Mouse (Mus musculus) kidney, adult 2 months (tissue): ENCODE measurements at regions not wholly inside any gene's neighbourhood (a gene's known extent, or its start where the extent isn't known, plus 50 kb on each side); places are given as distances from the start of the nearest gene placed in this dataset.

Experiments used
- CTCF ChIP-seq: fragments of 200-500 bp; conservative IDR thresholded peaks from 2 replicates; pipeline ENCODE4 v1.5.1; 2011; ENCODE audit warnings: low read depth, mild to moderate bottlenecking, control low read depth, low read length, moderate library complexity, mixed read lengths; ENCODE audit not compliant: insufficient read depth, insufficient read length
- POLR2A ChIP-seq: fragments of 200-500 bp; IDR thresholded peaks from one replicate; pipeline ENCODE4 v1.6.1; 2011; ENCODE audit warnings: low read depth, low read length, control low read depth

DNA sequence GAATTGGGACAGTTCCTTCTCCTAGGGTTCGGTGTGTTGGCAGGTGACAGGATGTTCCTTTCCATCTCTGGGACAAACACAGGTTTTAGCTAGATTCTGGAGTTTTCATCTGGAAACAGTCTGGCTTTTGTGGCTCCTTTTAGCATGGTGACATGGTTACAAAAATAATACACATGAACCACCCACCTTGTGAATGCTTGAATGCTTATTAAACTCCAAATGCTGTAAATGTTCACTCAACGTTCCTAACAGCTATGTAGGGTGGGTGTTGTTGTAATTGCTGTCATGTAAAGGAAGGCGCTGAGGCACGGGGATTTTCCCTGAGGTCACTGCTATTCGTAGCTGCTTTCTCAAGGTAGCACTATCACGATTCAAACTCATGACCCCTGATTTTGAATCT lies 178.1 kb upstream of the Zc3h12a start:
- TF ChIP-seq CTCF = no peak
- TF ChIP-seq POLR2A = no peak
